Comparison of ENCODE assay signal across 12 mouse cellular contexts in the genomic region with DNA sequence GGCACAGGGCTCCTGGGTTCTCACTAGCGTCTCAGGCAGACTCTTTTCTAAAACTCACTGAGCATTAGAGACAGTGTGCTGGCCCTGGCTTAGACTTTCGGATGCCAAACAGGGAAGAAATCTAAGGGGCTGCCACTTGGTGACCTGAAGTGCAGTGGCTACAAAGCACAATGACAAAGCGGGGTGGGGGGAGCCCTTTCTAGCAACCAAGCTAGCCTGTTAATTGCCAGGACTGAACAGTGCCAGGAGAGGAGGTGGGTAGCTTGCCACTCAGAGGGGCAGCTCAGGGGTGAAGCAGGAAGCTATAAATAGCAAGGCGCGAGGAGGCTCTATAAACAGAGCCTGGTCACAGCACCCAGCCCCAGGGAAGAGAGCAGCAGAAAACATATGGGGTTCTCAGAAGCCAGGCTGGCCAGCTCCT.
DNase-seq lines count a peak whose midpoint lies in the region; ATAC-seq and TF ChIP-seq lines count a peak whose summit lies in the region.
"Had no signal": no experiment of that assay in that cellular context is flagged by ENCODE, and none has a peak within 500 bp of the region (broad histone marks: within the 10 kb centered on the region; RNA-seq: fewer than 3 reads in every experiment).

No protein-coding gene starts in this region.

- peak; percentile 36 for DNase-seq in left cerebral cortex, postnatal 4 days
- DNase-seq in left cerebral cortex, adult 8-10 months (ENCODE audit: low spot score in 2 of 2), result no peak
- DNase-seq in cerebellum, postnatal 25 days, result peak; percentile 78 to 80
- peak; percentile 84 for DNase-seq in heart, postnatal 0 days (ENCODE audit: low spot score)
- peak; percentile 64 for DNase-seq in retina, embryonic 14.5 days (ENCODE audit: low spot score)
- no peak for DNase-seq in adrenal gland, postnatal 4 days (ENCODE audit: low spot score in 2 of 2)
- no peak for DNase-seq in embryo, embryonic 10.5 days (ENCODE audit: low spot score)
- DNase-seq in layer of hippocampus, adult 9-10 months (ENCODE audit: low spot score), result no peak
- DNase-seq: adrenal gland, postnatal 14 days; kidney, adult 18-20 months had no signal

- H3K27me3 ChIP-seq in heart, postnatal 0 days (ENCODE audit: control insufficient read depth, insufficient read depth, low read length), result no peaks in the 10 kb centered on the region
- H3K27me3 ChIP-seq: liver, embryonic 12.5 days had no signal

- 0 out of 2 replicates have a peak, but pooled peaks cover 5% of the 10 kb centered on the region for H3K36me3 ChIP-seq in heart, postnatal 0 days (replicated peaks; ENCODE audit: control insufficient read depth, insufficient read depth, low read length)

- 0 out of 2 replicates have a peak overlapping the region, but pooled peaks have one; percentile 7 for H3K9ac ChIP-seq in heart, postnatal 0 days (replicated peaks; ENCODE audit: low read depth, low read length)
- H3K9ac ChIP-seq: liver, embryonic 12.5 days had no signal

- intact Hi-C loops in left cerebral cortex, postnatal 4 days (cut with DNase I), result no loop called here

- peaks cover 54% of the 10 kb centered on the region for H3K4me1 ChIP-seq in heart, postnatal 0 days (ENCODE audit: control insufficient read depth, insufficient read depth)

- H3K27ac ChIP-seq in heart, postnatal 0 days (ENCODE audit: low read depth), result peak overlapping the region; percentile 72
- H3K27ac ChIP-seq: liver, embryonic 12.5 days had no signal

- peak; percentile 80 for ATAC-seq in heart, postnatal 0 days (ENCODE audit: insufficient read depth, low read depth)
- ATAC-seq: liver, embryonic 12.5 days had no signal

- WGBS in heart, postnatal 0 days, result 35% methylated on average over 5 of the region's 5 CpGs

- no peaks in the 10 kb centered on the region for H3K9me3 ChIP-seq in heart, postnatal 0 days (replicated peaks; ENCODE audit: control insufficient read depth, low read length)
- H3K9me3 ChIP-seq: liver, embryonic 12.5 days had no signal

- TF ChIP-seq CTCF in heart, postnatal 0 days (IDR thresholded peaks at IDR 0.05; ENCODE audit: low read depth), result no peak

- H3K4me2 ChIP-seq in heart, postnatal 0 days (ENCODE audit: low read depth, low read length), result peak overlapping the region; percentile 5; the same call in 1 of the 2 replicates
- H3K4me2 ChIP-seq: liver, embryonic 12.5 days had no signal

- no peak for TF ChIP-seq EP300 in heart, postnatal 0 days (IDR thresholded peaks at IDR 0.05; ENCODE audit: low read depth)

- H3K4me3 ChIP-seq in heart, postnatal 0 days (ENCODE audit: low read depth, low read length), result no peak overlapping the region
- H3K4me3 ChIP-seq: liver, embryonic 12.5 days; myocyte had no signal

Comparison
In these comparisons a context has a peak if more than half of its experiments do, and no peak if none do; other contexts are left out.
1. DNase-seq: peak in left cerebral cortex, postnatal 4 days (single experiment), cerebellum, postnatal 25 days (2 of 2), heart, postnatal 0 days (single experiment) and retina, embryonic 14.5 days (single experiment); none in left cerebral cortex, adult 8-10 months (0 of 2), adrenal gland, postnatal 4 days (0 of 2), embryo, embryonic 10.5 days (single experiment) and layer of hippocampus, adult 9-10 months (single experiment).